Mouse (Mus musculus): ENCODE results near the gene Rpl32.

Gene Rpl32

GRCm38 (mm10) chr6:115808488-115809231 lies at the start of gene Rpl32:
TSS of gene Rpl32 (minus strand) at chr6:115808747.
- peak; percentile 89 to 90 for DNase-seq

GRCm38 (mm10) chr6:115856361-115856745 lies 47.8 kb upstream of the Rpl32 start:
- peak in 1 of 2 experiments; percentile 7 for DNase-seq

GRCm38 (mm10) chr6:115855733-115856360 lies 47.3 kb upstream of the Rpl32 start:
- peak; percentile 24 to 27 for DNase-seq

GRCm38 (mm10) chr6:115854432-115854831 lies 45.9 kb upstream of the Rpl32 start:
- DNase-seq: peak; percentile 26 to 37

- DNase-seq: peak in 1 of 2 experiments; percentile 15
These were observed 45.4 kb upstream of the Rpl32 start for GRCm38 (mm10) chr6:115853985-115854384.

GRCm38 (mm10) chr6:115853091-115853813 lies 44.7 kb upstream of the Rpl32 start, which contains the start of the genes Mbd4 and Ift122:
TSS of gene Mbd4 (minus strand) at chr6:115853371.
TSS of gene Ift122 (plus strand) at chr6:115853470.
- peak; percentile 97 to 98 for DNase-seq

- DNase-seq: peak; percentile 22 to 33
These were observed 44.0 kb upstream of the Rpl32 start for GRCm38 (mm10) chr6:115852446-115853090.

GRCm38 (mm10) chr6:115848598-115849304 lies 40.2 kb upstream of the Rpl32 start:
- DNase-seq: no peak

GRCm38 (mm10) chr6:115846640-115847411 lies 38.3 kb upstream of the Rpl32 start:
- peak; percentile 71 to 84 for DNase-seq

GRCm38 (mm10) chr6:115845006-115845405 lies 36.5 kb upstream of the Rpl32 start:
- no peak for DNase-seq

GRCm38 (mm10) chr6:115838745-115839144 lies 30.2 kb upstream of the Rpl32 start:
- DNase-seq: no peak

GRCm38 (mm10) chr6:115838161-115838597 lies 29.6 kb upstream of the Rpl32 start, which contains the start of gene Efcab12:
TSS of gene Efcab12 (minus strand) at chr6:115838412.
- peak; percentile 72 to 77 for DNase-seq

GRCm38 (mm10) chr6:115833861-115834260 lies 25.3 kb upstream of the Rpl32 start:
- DNase-seq: no peak

- no peak for DNase-seq
These were observed 23.8 kb upstream of the Rpl32 start for GRCm38 (mm10) chr6:115832152-115832850.

GRCm38 (mm10) chr6:115830779-115831601 lies 22.4 kb upstream of the Rpl32 start:
- DNase-seq: no peak

- peak; percentile 51 to 69 for DNase-seq
These were observed 15.4 kb upstream of the Rpl32 start for GRCm38 (mm10) chr6:115823850-115824464.

GRCm38 (mm10) chr6:115821216-115821993 lies 12.9 kb upstream of the Rpl32 start:
- no peak for DNase-seq

GRCm38 (mm10) chr6:115818129-115818528 lies 9.6 kb upstream of the Rpl32 start:
- DNase-seq: peak; percentile 20 to 33

Data from cerebellum, postnatal 14 days (tissue).